Mouse (Mus musculus): ENCODE measurements around the gene Cluh. TPM values are rescaled to one million over a fixed set of nuclear protein-coding genes. Genes with fewer than 3 reads are reported as not detected.

Gene Cluh
- 19.9 and 21.4 TPM in 2 replicates for polyA plus RNA-seq (2015; fragmentation: Nextera tagmentation; extraction: Ambion mirVana)

DNA sequence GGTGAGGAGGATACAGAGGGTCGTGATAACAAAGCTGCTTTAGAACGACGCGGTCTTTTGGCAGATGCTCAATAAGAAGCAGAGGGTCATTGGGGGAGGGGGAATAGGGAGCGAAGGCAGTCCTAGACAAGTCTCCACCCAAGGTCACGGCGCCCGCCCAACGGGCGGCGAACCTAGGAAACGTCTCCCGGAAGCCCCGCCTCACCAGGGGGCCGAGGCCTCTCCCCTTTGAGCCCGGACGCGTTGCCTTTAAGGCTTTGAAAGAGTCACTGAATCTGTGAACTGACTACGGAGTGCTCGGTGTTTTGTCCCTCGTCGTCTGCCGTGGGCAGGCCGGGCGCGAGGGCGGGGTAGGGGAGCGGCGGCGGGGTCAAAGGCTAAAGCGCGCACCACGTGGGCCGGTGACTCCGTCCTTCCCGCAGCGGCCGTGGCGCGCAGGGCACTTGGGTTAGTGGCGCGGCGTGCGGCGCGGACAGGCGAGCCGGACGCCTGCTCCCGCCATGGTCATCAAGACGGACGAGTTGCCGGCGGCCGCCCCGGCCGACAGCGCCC is at the start of gene Cluh:
TSS of gene Cluh (plus strand) at position 401 of the 552 bp plus-strand sequence.
- Histone ChIP-seq H3K4me1 (peaks cover 38% of the 10 kb centered on the region), H3K9ac (peak within 1 kb of the TSS; percentile 94), H3K27ac (peak within 1 kb of the TSS; percentile 39; the same call in 1 of the 2 replicates), H3K4me3 (peak within 1 kb of the TSS; percentile 95), H3K9me3 (no peaks in the 10 kb centered on the region), H3K36me3 (no peaks in the 10 kb centered on the region), H3K4me2 (replicated peaks) (peak within 1 kb of the TSS; percentile 91), H3K27me3 (no peaks in the 10 kb centered on the region)
- ATAC-seq (ENCODE audit: low FRiP score, low read depth) = peak; percentile 92
- WGBS = under 1% methylated on average over 55 of the region's 58 CpGs

DNA sequence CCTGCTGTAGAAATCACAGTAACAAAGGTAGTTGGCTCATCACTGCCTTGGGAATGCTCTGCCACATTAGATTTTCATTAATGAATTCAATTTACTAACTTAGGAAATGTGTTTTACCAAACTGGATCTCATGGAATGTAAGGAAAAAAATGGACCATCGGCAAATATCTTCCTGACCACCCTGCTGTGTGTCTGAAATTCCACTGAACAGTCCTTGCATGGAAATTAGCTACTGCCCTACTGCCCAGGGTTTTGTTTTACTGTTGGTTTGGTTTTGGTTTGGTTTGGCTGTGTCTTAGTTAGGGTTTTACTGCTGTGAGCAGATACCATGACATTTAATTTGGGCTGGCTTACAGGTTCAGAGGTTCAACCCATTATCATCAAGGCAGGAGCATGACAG is 47.0 kb upstream of the Cluh start:
- no peak overlapping the region for H3K4me3 ChIP-seq
- no peak overlapping the region for H3K4me2 ChIP-seq (replicated peaks)
- H3K36me3 ChIP-seq = no peaks in the 10 kb centered on the region
- ATAC-seq (ENCODE audit: low FRiP score, low read depth) = no peak
- WGBS = 78% methylated on average over 1 of the region's 1 CpGs
- 0 out of 2 replicates have a peak, but pooled peaks cover 2% of the 10 kb centered on the region for H3K27me3 ChIP-seq
- peaks cover 7% of the 10 kb centered on the region; the same call in 1 of the 2 replicates for H3K9me3 ChIP-seq
- no peaks in the 10 kb centered on the region for H3K4me1 ChIP-seq
- H3K27ac ChIP-seq = no peak overlapping the region
- H3K9ac ChIP-seq = no peak overlapping the region

GRCm38 (mm10) chr11:74610068-74610467 is 39.2 kb upstream of the Cluh start:
- Histone ChIP-seq H3K27me3 (peaks cover 73% of the 10 kb centered on the region), H3K4me2 (replicated peaks) (no peak overlapping the region), H3K27ac (no peak overlapping the region), H3K4me3 (peak overlapping the region; percentile 37; the same call in 1 of the 2 replicates), H3K9me3 (no peaks in the 10 kb centered on the region), H3K4me1 (peaks cover 8% of the 10 kb centered on the region; the same call in 1 of the 2 replicates), H3K9ac (no peak overlapping the region), H3K36me3 (no peaks in the 10 kb centered on the region)
- 16% methylated on average over 5 of the region's 5 CpGs for WGBS
- no peak for ATAC-seq (ENCODE audit: low FRiP score, low read depth)

DNA sequence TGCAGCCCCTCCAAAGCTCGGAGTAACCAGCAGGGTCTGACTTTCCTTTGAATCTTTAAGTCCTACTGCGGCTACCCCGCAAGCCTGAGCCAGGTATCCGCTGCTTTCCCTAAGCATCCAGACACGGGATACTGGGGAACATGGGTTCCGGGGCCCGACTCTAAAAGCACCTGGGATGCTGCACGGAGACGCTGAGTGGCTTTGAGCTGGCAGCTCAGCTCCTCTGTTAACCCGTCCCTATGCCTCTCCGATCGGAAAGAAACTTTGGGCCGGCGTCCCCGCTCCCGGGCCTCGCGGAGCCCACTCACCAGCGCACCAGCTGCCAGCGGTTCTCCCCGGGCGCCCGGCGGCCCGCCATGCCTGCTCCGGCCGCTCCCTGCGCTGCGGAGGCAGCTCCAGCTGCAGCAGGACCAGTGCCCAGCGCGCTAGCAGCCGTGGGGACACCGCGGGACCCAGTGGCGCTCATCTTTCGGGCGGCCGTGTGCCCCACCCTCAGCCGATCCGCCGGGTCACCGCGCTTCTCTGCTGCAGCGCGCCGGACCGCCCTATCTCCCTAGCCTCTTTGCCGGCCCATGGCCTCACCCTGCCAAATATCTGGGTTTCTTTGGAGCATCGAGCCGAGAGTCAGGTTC is 38.6 kb upstream of the Cluh start, which contains the start of gene Rap1gap2:
TSS of gene Rap1gap2 (minus strand) at position 371 of the 632 bp plus-strand sequence.
- 2% methylated on average over 50 of the region's 50 CpGs for WGBS
- no peak within 1 kb of the TSS; the same call in 1 of the 2 replicates for H3K9ac ChIP-seq
- no peaks in the 10 kb centered on the region for H3K36me3 ChIP-seq
- ATAC-seq (ENCODE audit: low FRiP score, low read depth) = no peak
- H3K4me3 ChIP-seq = peak within 1 kb of the TSS; percentile 37
- peaks cover 8% of the 10 kb centered on the region; the same call in 1 of the 2 replicates for H3K4me1 ChIP-seq
- no peak within 1 kb of the TSS for H3K27ac ChIP-seq
- no peaks in the 10 kb centered on the region for H3K9me3 ChIP-seq
- H3K27me3 ChIP-seq = peaks cover 78% of the 10 kb centered on the region
- peak within 1 kb of the TSS; percentile 64 for H3K4me2 ChIP-seq (replicated peaks)

GRCm38 (mm10) chr11:74611437-74611836 is 37.9 kb upstream of the Cluh start:
- Histone ChIP-seq H3K27ac (no peak overlapping the region), H3K4me3 (no peak overlapping the region), H3K4me2 (replicated peaks) (no peak overlapping the region), H3K9ac (no peak overlapping the region), H3K4me1 (peaks cover 8% of the 10 kb centered on the region; the same call in 1 of the 2 replicates), H3K27me3 (peaks cover 85% of the 10 kb centered on the region), H3K9me3 (no peaks in the 10 kb centered on the region), H3K36me3 (no peaks in the 10 kb centered on the region)
- ATAC-seq (ENCODE audit: low FRiP score, low read depth) = no peak
- WGBS = 18% methylated on average over 7 of the region's 7 CpGs

DNA sequence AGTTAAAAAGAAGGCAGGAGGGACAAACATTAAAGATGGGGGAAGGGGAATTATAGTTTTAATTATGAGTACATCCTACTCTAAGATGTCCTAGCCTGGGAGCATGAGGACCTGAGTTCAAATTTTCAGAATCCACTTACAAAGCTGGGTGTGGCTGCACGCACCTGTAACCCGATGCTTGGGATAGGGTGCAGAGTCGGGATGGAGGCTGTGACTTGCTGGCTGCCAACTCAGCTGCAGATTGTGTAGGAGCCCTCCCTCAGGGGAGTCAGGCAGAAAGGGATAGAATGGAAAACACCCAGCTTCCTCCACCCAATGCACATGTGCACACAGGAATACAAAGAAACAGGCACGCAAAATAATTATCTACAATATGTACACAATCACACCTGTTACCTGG is 35.9 kb upstream of the Cluh start:
- peaks cover 8% of the 10 kb centered on the region; the same call in 1 of the 2 replicates for H3K4me1 ChIP-seq
- H3K27ac ChIP-seq = no peak overlapping the region
- no peak for ATAC-seq (ENCODE audit: low FRiP score, low read depth)
- no peak overlapping the region for H3K4me2 ChIP-seq (replicated peaks)
- H3K9ac ChIP-seq = no peak overlapping the region
- H3K27me3 ChIP-seq = peaks cover 82% of the 10 kb centered on the region
- no peak overlapping the region for H3K4me3 ChIP-seq
- WGBS = 61% methylated on average over 4 of the region's 4 CpGs
- H3K36me3 ChIP-seq = no peaks in the 10 kb centered on the region
- no peaks in the 10 kb centered on the region for H3K9me3 ChIP-seq

DNA sequence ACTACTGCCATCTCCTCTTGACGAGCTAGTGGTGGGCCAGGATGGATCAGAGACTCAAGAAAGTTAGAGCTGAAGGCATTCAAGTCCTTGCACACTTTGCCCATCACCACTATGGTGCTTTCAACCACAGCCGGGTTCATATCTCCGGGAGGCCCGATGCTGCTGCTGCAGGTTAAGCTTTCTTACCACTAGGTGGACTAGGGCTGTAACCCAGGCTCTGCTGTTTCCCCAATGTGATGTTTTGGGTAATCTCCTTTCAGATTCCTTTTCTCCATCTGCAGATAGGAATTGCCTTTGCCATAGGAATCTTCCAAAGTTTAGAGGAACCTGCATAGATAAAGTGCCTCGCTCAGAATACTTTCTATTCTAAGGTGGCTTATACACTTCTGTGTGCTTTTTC is 33.7 kb upstream of the Cluh start:
- no peak for ATAC-seq (ENCODE audit: low FRiP score, low read depth)
- Histone ChIP-seq H3K9ac (no peak overlapping the region), H3K9me3 (no peaks in the 10 kb centered on the region), H3K27me3 (peaks cover 79% of the 10 kb centered on the region), H3K36me3 (no peaks in the 10 kb centered on the region), H3K4me1 (peaks cover 11% of the 10 kb centered on the region; the same call in 1 of the 2 replicates), H3K4me2 (replicated peaks) (no peak overlapping the region), H3K27ac (no peak overlapping the region), H3K4me3 (no peak overlapping the region)
- WGBS = 52% methylated on average over 5 of the region's 5 CpGs

DNA sequence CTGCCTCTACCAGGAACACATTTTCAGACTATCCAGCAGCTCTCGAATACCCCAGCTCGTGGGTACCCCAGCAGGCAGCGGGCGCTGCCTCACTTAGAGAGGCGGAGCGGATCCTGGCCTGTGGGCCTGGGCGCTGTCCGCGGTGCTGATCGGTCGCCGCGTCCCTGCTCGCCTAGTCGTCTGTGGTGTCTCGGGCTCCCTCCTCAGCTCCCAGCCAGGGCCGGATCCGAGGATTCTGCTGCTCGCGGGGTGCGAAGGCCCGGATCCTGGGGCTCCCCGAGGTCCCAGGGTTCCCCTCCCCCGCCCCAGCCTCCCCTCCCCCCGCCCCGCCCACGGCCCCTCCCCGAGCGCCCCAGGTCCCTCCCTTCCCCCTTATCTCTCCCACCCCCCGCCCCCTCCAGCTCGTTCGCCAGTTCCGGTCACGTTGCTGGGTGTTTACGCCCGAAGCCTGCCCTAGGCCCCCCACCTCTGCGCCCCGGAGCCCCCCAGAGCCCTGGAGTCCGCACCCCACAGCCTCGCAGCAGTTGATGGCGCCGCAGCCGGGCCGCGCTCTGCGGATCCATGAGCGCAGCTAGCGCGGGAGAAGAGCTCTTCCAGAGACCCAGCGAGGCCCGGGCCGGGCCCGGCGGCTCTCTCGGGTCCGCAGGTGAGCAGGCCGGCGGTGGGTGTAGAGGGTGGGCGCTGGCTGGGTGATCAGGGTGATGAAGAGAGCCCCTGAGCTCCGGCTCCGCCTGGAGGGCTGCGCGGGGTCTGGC is 29.9 kb upstream of the Cluh start, which contains the start of gene Ccdc92b:
TSS of gene Ccdc92b (plus strand) at position 405 of the 755 bp plus-strand sequence.
- Histone ChIP-seq H3K27me3 (peaks cover 66% of the 10 kb centered on the region), H3K4me1 (peaks cover 6% of the 10 kb centered on the region; the same call in 1 of the 2 replicates), H3K9me3 (no peaks in the 10 kb centered on the region), H3K4me2 (replicated peaks) (peak within 1 kb of the TSS; percentile 60), H3K4me3 (peak within 1 kb of the TSS; percentile 33), H3K36me3 (no peaks in the 10 kb centered on the region), H3K9ac (no peak within 1 kb of the TSS), H3K27ac (no peak within 1 kb of the TSS)
- WGBS = 1% methylated on average over 56 of the region's 63 CpGs
- peak; percentile 78 for ATAC-seq (ENCODE audit: low FRiP score, low read depth)

GRCm38 (mm10) chr11:74619956-74620300 is 29.4 kb upstream of the Cluh start:
- H3K4me3 ChIP-seq = peak overlapping the region; percentile 33
- no peak overlapping the region for H3K9ac ChIP-seq
- H3K27me3 ChIP-seq = peaks cover 60% of the 10 kb centered on the region
- ATAC-seq (ENCODE audit: low FRiP score, low read depth) = peak; percentile 11; the same call in 1 of the 2 replicates
- WGBS = 2% methylated on average over 16 of the region's 16 CpGs
- no peaks in the 10 kb centered on the region for H3K9me3 ChIP-seq
- H3K36me3 ChIP-seq = no peaks in the 10 kb centered on the region
- H3K4me2 ChIP-seq (replicated peaks) = peak overlapping the region; percentile 60
- H3K4me1 ChIP-seq = peaks cover 6% of the 10 kb centered on the region; the same call in 1 of the 2 replicates
- no peak overlapping the region for H3K27ac ChIP-seq

DNA sequence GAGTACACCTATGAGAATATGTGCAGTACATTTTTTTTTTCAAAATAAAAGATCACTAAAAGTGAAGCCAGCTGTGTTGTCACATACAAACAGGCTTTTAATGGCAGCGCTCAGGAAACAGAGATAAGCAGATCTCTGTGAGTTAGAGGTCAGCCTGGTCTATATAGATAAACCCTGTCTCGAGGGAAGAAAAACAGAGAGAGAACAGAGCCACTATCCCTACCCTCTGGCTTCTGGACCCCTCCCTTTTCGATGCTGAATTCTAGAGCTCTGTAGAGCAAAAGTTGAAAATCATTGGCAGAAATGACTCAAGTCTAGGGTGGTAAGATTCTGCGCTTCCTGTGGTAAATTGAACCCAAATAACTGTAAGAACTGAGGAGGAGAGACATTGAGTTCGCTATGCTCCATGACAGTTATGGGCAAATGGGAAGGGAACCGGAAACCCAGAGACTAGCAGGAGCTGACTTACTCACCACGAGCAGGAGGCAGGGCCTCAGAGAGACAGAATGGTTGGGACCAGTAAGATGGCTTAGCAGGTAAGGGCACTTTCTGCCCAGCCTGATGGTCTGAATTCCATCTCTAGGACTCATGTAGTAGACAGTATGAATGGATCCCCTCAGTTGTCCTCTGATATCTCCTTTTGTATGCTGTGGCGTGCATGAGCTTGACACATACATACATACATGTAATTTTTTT is 27.2 kb upstream of the Cluh start:
- Histone ChIP-seq H3K4me1 (peaks cover 6% of the 10 kb centered on the region; the same call in 1 of the 2 replicates), H3K36me3 (no peaks in the 10 kb centered on the region), H3K4me2 (replicated peaks) (no peak overlapping the region), H3K4me3 (no peak overlapping the region), H3K9me3 (no peaks in the 10 kb centered on the region), H3K27ac (no peak overlapping the region), H3K9ac (no peak overlapping the region), H3K27me3 (peaks cover 49% of the 10 kb centered on the region)
- no peak for ATAC-seq (ENCODE audit: low FRiP score, low read depth)
- WGBS = 72% methylated on average over 8 of the region's 8 CpGs

GRCm38 (mm10) chr11:74623693-74624092 is 25.6 kb upstream of the Cluh start:
- H3K36me3 ChIP-seq = no peaks in the 10 kb centered on the region
- H3K4me3 ChIP-seq = no peak overlapping the region
- ATAC-seq (ENCODE audit: low FRiP score, low read depth) = no peak
- H3K4me2 ChIP-seq (replicated peaks) = no peak overlapping the region
- no peak overlapping the region for H3K9ac ChIP-seq
- H3K27me3 ChIP-seq = peaks cover 38% of the 10 kb centered on the region
- H3K27ac ChIP-seq = no peak overlapping the region
- 71% methylated on average over 6 of the region's 6 CpGs for WGBS
- no peaks in the 10 kb centered on the region for H3K9me3 ChIP-seq
- H3K4me1 ChIP-seq = peaks cover 6% of the 10 kb centered on the region; the same call in 1 of the 2 replicates

Measured in limb, embryonic 13.5 days (tissue).